Mouse (Mus musculus): ENCODE measurements around the gene Arsk.

- no peak for TF ChIP-seq CTCF (IDR thresholded peaks at IDR 0.05; ENCODE audit: low read depth, low read length)
- no peak for TF ChIP-seq POLR2A (IDR thresholded peaks at IDR 0.05; ENCODE audit: extremely low read depth, insufficient read depth, low read length)
These were observed 34.9 kb downstream of the Arsk start for GRCm38 (mm10) chr13:76063548-76063947.
